Mouse (Mus musculus): Measurements from ENCODE around the gene Fam71e1.

Fam71e1 gene

DNA sequence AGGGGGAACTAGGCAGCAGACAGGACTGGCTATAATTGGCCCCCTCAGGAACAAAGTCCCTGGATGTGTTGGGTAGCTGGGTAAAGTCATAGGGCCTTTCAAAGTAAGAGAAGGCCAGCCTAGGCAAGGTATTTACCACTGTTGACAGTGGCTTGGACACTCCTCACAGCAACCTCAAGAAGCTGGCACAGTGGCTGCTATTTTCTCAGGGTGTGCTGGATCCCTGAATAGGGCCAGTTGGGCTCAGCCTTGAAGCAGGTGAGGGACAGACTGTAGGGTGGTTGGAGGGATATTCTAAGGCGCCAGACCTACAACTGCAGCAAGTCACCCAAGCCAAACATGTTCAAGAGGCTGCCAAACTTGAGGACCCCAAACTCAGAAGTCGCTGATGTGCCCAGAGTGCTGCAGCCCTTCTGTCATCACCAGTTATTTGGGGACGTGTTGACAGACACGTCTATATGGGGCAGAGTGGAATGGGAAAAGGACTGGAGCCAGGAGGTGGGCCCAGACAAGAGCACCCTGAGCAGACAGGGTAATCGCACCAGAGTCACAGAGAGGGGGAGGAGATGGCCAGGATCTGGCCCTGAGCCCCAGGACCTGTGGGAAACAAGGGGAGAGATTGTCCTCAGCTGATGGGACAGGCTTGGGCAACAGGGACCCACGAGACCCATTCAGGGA lies 24.4 kb upstream of the Fam71e1 start:
- no peak for DNase-seq (ENCODE audit: low read depth)

DNA sequence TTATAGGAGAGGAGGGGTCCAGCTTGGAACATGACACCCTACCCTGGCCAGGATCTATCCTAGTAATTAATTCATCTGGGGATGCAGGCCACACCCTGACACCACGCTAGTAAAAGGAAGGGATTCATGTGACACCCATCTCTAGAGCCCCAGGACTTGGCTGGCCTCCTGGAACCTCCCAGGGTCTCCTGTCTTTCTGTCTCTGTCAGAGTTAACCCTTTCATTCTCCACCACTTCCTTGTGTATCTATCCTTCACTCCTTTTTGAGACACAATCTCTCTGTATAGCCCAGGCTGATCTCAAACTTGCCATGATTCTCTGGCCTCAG lies 23.9 kb upstream of the Fam71e1 start:
- no peak for DNase-seq (ENCODE audit: low read depth)

DNA sequence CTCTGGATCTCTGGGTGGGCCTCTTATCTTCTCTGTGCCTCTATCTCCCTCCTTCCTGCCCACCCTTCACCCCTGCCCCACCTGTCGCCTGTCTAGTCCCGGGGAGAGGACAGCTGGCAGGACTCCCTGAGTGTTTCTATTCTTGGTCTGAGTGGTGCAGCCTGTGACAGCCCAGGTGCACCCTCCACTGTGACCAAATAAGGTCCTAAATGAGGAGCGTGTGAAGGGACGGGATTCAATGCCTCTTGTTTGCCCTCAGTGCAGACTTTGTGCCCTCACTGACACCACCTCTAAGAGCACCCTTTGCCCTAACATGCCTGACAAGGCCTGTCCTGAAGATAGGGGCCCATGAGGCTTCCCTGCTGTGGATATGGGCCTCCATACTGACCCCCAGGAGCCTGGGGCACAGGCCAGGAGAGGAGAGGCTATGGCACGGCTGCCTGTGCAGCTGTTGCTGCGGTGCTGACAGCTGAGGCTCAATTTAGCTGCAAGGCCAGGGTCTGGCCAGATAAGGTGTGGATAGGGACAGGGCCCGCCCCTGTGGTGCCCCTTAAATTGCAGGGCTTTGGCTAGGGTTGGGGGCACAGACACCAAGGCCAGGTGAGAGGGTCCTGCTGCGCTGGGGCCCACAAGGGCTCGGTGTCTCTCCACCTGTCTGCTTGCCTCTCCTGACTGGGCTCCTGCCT lies 23.3 kb upstream of the Fam71e1 start:
- DNase-seq (ENCODE audit: low read depth), result no peak

DNA sequence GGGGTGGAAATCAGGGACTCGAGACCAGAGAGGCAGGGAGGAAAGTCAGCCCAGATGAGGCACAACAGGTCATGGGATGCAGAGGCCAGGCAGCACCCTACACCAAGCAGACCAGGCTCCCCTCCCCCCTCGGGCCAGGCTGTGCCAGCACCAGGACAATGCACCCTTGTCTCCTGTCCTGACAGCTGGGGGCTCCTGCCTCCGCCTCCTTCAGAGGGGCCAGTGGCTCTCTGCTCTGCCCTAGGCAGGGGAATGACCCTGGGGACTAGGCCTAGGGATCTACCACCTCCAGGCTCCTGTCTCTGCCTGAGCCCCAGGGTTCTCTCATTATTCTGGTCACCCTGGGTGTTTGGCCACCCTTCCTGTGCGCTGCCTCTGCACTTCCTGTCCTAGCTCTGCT lies 22.0 kb upstream of the Fam71e1 start:
- DNase-seq (ENCODE audit: low read depth), result no peak

DNA sequence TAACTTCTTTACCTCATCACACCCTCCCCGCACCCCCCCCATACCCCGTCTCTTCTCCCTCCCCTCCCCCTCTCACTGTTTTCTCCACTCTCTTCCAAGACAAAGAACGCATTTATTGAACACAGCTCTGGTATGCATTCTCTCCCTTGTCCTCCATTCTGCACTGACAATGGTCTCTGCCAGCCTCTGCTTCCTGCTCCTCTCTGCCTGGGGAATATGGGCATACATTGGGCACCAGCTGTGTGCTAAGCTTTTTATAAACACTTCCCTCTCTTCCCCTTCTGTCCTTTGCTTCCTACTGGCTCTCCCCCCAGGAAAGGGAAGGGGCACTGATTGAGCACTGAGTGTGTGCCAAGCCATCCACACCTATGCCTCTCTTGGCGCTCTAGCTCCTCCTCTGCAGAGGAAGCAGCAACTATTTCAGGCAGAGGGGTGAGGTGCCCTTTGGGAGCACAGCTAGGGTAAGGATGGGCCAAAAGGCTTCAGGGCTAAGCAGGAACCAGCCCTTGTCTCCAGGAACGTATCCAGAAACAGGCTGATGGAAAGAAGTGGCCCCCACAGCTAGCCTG lies 21.3 kb upstream of the Fam71e1 start:
- no peak for DNase-seq (ENCODE audit: low read depth)

DNA sequence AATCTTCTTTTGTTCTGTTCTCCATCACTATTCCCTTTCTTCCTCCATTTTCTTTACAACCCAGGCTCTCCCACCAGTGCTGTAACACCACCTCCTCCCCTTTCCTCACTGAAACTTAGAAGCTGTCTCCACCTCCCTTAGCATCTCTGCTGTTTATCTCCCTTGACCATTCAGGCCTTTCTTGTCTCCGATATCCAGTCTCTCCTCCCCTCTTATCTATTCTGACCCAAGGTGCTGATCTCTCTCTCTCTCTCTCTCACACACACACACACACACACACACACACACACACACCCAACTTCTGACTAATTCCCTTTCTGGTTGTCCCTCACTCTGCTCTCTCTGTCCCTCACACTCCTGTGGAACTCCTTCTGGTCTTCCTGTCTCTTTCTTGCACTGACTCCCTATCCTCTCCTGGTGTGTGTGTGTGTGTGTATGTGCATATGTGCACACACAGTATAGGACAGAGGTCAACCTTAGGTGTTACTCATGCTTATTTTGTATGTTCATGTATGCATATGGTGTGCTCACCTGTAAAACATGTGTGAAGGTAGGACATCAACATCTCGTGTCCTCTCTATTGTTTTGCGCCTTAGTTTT lies 13.4 kb upstream of the Fam71e1 start:
- DNase-seq (ENCODE audit: low read depth), result no peak

DNA sequence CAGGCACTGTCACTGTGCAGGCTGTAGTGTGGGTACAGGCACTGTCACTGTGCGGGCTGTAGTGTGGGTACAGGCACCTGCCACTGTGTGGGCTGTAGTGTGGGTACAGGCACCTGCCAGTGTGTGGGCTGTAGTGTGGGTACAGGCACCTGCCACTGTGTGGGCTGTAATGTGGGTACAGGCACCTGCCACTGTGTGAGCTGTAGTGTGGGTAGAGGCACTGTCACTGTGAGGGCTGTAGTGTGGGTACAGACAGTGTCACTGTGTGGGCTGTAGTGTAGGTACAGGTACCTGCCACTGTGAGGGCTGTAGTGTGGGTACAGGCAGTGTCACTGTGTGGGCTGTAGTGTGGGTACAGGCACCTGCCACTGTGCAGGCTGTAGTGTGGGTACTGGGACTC lies 12.3 kb upstream of the Fam71e1 start:
- DNase-seq (ENCODE audit: low read depth), result no peak

DNA sequence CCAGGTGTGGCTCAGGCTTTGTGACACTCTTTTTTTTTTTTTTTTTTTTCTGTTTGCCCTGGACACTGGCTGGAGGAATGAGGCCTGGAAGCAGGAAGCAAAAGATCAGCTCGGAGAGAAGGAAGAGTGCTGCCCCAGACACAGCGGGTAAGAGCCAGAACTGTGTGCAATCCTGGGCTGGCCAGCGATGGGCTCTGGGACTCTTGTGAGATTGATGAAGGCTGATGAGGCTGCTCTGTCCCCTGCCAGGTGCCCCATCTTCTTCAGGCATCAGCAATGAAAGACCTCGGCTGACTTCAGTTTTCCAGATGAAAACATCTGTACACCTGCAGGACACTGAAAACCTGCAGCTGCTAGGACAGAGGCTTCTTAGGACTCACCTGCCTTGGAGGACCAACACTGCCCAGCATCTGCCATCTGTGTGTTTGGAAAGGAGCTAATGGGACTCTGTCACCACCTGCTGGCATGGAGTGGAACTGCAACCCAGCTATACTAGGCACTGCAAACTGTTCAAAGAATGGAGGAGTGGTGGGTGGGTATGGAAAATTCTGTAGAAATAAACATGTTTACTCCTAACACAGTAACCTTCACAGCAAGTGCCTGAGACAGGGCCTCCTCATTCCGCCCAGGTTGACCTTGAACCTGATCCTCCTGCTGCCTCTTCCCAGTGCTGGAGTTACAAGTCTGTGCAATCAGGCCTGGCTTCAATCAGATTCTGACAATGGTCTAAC lies 11.4 kb upstream of the Fam71e1 start:
- peak; percentile 64 for DNase-seq (ENCODE audit: low read depth)

DNA sequence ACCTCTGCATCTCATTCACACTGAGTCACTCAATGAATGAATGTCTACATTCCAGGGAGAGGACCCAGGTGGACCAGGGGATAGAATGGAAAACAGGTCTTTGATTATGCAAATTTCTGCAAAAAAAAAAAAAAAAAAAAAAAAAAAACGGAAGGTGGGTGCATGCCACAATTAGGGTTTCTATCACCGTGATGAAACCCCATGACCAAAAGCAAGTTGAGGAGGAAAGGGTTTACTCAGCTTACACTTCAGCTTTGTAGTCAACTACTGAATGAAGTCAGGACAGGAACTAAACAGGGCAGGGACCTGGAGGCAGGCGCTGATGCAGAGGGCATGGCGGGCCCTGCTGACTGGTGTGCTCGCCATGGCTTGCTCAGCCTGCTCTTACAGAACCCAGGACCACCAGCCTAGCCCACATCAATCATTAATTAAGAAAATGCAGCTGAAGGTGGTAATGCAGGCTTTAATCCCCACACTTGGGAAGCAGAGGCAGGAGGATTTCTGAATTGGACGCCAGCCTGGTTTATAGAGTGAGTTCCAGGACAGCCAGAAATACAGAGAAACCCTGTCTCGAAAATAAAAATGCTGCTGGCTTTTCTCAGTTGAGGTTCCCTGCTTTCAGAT lies 10.7 kb upstream of the Fam71e1 start:
- DNase-seq (ENCODE audit: low read depth), result no peak

DNA sequence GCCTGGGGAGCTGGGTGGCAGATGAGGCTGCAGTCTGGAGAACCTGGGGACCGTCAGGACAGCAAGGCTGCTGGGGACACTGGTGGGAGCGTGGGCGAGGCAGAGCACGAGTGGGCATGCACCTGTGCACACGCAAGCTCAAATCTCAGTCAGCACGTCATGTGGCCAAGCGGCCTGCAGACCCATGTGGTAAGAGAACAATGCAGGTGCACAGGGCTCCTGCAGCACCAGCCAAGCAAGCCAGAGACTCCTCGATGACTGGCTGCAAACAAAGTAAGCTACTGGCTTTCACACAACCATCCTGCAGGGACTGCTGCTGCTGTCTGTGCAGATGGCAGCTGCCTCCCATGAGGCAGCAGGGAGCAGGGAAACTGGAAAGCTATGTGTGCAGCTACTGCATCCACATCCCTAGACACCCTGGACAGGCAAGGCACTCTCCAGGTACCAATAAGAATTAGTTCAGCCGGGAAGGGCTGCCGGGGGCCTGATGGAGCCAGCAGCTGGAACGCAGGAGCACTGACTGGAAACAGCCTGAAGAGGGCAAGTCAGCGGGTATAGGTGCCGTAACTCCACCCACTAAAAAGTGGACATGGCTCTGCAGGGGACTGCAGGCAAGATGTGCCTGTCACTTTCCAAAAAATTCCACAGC lies 9.3 kb upstream of the Fam71e1 start:
- no peak for DNase-seq (ENCODE audit: low read depth)

DNA sequence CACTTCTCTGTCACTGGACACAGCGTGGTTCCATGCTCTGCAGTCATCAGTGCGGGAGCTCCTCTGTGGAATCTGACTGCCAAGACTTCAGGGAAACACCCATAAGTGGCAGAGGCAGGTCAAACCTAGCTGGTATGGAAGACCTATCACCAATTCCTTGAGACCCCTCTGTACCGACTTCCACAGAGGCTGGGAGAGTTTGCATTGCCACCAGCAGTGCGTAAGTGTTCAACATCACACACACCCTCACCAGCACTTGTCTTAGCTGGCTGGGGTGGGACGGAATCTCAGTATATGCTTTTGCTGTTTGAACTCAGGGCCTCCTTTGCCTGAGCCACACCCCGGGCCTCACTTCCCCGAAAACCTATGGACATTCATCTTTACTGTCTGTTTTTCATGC lies 8.4 kb upstream of the Fam71e1 start:
- DNase-seq (ENCODE audit: low read depth), result no peak

DNA sequence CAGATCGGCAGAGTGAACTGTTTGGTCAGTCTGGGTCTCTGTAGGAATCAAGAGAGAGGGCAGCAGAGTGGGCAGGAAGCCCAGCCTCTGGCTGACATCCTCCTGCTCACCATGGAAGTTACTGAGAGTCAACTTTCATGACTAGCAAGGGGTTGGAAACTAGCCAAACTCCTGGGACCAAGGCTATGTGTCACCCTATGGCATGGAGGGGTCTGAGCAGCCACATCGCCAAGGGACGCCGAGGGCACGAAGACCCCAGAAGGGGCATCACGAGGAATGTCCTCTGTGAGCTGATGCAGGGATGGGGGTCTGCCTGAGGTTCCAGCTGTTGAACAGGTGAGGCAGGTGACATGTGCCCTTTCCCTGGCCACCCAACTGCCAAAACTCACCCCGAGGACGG lies 7.8 kb upstream of the Fam71e1 start:
- no peak for DNase-seq (ENCODE audit: low read depth)

DNA sequence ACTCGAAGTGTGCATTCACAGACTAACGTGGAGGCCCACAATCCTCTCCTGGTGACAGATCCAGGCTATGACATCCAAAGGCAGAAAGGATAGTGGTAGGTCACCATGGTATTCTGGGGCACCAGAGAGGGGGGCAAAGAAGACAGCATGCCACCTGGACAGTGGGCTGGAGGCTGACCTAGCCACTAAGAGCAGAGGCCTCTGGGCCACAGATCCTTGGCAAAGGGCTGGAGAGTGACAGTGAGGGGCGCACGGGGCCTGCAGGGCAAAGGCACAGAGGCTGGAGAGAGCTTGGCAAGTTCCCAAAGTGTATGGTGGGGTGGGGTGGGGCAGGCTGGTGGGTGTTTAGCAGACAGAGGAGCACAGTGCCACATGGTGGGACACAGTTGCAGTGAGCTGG lies 6.1 kb upstream of the Fam71e1 start:
- DNase-seq (ENCODE audit: low read depth), result no peak

DNA sequence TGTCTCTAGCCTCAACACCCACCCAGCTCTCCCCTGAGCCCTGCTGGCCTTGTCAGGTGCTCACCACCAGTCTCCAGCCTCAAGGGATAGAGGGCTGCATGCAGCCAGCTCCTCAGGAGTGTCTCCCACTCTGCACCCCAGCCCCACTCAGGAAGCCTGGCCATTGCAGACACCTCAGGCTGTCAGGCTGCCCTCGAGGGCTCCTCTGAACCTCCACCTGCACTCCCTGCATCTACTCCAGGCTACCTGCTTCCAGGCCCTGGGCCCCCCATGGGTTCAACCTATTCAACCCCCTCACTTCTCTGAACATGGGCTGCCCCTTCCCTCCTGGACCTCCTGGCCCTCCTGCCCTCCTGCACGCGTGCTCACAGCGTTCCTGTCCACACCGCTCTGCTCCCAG lies 5.0 kb upstream of the Fam71e1 start:
- no peak for DNase-seq (ENCODE audit: low read depth)

DNA sequence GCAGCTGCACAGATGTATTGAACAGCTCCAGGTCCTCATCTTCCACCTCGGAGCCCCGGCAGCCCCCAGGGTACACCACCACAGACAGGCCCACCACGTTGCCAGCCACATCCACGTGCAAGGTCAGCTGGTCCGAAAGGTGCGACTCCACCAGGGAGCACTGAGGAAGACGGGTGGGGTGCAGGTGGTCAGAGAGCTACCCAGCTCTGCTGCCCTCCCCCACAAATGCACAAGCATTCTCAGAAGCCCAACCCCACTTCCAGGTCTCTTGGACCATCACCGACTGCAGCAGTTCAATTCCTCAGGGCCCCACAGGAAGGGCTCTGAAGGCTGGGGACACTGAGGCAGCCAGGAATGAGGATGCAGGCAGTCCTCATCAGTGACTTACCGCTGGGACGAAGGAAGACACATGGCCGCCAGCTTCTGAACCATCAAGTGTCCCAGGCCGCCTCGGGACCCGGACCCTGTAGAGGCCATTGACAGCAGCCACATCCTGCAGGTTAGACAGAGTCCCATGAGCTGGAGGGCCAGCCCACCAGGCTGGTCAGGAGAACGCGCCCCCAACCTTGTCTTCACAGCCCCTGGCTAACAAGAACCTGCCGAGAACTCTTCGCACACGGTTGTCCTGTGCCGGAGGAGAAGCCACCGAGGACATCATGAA lies 4.1 kb upstream of the Fam71e1 start:
- no peak for DNase-seq (ENCODE audit: low read depth)

DNA sequence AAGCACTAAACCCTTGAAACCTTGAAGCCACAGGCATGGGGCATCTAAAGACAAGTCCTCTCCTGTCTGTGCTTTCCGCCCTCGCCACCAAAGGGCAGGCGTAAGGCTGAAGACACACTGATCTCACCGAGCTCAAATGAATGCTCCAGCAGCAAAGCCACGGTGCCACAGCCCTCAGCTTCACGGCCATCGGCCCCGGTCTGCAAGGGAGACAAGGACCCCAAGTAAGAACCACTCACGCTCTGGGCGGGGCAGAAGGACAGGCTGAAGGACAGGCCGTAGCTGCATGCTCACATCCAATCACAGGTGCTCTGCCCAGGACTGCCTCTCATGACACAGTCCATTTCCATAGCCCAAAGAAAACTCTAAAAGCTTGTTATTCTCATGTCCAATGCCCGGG lies 1.7 kb upstream of the Fam71e1 start:
- no peak for DNase-seq (ENCODE audit: low read depth)

DNA sequence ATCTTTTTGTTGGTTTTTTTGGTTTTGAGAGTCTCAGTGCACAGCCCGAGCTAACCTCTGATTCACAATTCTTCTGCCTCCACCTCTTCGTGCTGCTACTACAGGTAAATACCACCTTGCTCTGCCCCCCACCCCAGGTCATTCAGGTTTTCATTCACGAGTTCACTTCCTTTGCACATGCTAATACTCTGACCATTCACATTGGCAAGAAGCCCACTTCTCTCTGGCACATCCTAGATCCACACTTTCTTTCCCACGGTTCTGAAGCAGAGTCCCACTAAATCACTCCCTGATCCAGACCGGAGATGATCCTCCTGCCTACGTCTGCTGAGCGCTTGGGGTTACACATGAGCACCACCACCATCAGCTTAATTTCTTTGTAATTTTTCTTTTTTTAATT lies 1.3 kb upstream of the Fam71e1 start:
- DNase-seq (ENCODE audit: low read depth), result no peak

DNA sequence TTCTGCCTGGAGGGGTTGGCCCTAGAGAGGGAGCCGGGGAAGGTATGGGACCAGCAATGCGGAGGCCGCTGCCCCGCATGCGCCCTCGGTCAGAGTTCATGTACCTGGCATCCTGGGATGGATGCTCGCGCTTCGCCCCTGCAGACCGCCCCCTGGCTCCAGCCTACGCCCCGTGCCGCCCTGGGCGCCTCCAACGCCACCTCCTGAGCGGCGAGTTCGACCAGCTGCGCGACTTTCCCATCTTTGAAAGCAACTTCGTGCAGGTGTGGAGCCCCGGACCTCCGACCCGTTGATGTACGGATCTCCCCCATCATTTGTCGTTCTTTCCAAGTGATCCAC lies 359 bp downstream of the Fam71e1 start:
- DNase-seq (ENCODE audit: low read depth), result no peak

DNA sequence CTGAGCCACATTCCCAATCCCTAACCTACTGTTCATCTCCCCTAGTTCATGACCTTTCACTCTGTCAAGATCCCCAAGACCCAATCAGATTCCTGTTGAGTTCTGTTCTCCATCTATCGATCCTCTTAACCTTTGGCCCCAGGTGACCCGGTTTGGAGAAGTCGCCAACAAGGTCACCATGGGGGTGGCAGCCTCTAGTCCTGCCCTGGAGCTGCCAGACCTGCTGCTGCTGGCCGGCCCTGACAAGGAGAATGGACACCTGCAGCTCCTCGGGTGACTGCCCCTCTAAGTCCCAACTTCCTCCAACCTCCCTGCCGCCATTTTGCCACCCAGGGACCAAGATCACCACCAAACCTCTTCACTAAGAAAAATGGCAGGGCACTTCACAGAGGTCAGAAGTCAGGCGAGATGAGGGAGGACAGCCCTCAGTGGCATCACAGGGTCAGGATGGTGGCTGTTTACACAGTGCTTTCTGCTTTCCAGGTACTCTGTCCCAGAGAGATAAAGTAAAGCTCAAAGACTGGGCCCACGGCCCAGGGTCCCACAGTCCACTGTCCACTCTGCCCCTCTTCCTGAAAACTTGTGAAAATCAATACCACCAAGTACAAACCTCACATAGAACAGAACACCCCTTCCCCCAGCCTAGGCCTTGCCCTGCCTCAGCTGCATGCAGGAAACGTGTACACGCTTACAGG lies 1.1 kb downstream of the Fam71e1 start:
- no peak for DNase-seq (ENCODE audit: low read depth)

DNA sequence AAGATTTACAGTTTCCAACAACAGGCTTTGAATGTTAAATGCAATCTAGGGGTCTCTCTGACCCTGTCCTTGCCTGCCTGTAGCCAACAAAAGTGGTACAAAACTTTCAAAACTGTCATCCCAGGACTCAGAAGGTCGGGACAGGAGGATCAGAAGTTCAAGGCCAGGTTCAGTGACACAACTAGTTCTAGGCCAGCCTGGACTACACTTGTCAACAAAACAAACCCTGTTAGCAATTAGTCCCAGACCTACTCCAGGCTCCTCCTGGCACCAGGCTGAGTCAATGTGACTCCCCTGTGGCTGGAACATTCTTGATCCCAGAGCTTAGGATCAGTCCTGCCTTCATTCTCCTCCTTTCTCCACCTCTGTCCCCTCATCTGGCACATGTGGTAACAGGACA lies 2.5 kb downstream of the Fam71e1 start:
- DNase-seq (ENCODE audit: low read depth), result no peak

DNA sequence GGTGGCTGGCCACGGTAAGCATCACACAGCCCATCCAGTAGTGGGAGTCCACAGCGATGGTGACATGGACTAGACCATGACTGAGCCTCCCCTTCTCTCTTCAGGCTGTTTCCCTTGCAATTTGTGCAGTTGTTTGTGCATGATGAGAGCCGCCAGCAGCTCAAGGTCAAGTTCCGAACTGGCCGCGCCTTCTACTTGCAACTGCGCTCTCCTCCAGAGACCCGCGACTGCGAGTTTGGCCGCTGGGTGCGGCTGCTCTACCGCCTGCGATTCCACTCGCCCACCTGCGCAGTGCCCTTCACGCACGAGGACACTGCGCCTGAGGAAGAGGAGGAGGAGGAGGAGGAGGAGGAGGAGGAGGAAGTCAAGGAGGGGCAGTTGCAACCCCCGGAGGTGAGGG lies 3.7 kb downstream of the Fam71e1 start:
- no peak for DNase-seq (ENCODE audit: low read depth)
